23 mouse cellular contexts compared by ENCODE assay signal in genomic region chr4:35534565-35535279, GRCm38 (mm10).
"Had no signal": no experiment of that assay in that cellular context is flagged by ENCODE, and none has a peak within 500 bp of the region (broad histone marks: within the 10 kb centered on the region; RNA-seq: fewer than 3 reads in every experiment).

No protein-coding gene starts in this region.

- ATAC-seq: intestine, embryonic 15.5 days; liver, embryonic 12.5 days had no signal

- DNase-seq: kidney, adult 18-20 months; kidney, adult 9 months; kidney, postnatal 25 days; layer of hippocampus, adult 9-11 months; liver; lung, adult 18-20 months; lung, postnatal 10 days; lung, postnatal 36 days; retina, postnatal 1 day; right cerebral cortex, postnatal 25 days; thymus, adult 18-20 months; thymus, postnatal 4 days had no signal

- H3K4me2 ChIP-seq: intestine, embryonic 15.5 days; limb, embryonic 13.5 days; liver, embryonic 12.5 days; liver, embryonic 15.5 days; lung, embryonic 15.5 days; neural tube, embryonic 13.5 days had no signal

- H3K27me3 ChIP-seq: intestine, embryonic 15.5 days; limb, embryonic 13.5 days; liver, embryonic 12.5 days; liver, embryonic 15.5 days; lung, embryonic 15.5 days; megakaryocyte, embryonic 14.5 days; neural tube, embryonic 13.5 days had no signal

- H3K27ac ChIP-seq: intestine, embryonic 15.5 days; kidney, postnatal 0 days; layer of hippocampus, adult 2 months; limb, embryonic 10.5 days; limb, embryonic 13.5 days; liver, embryonic 12.5 days; liver, embryonic 15.5 days; lung, embryonic 15.5 days; neural tube, embryonic 13.5 days had no signal

- H3K9ac ChIP-seq: intestine, embryonic 15.5 days; limb, embryonic 13.5 days; liver, embryonic 12.5 days; liver, embryonic 15.5 days; lung, embryonic 15.5 days; neural tube, embryonic 13.5 days had no signal

- H3K4me1 ChIP-seq: intestine, embryonic 15.5 days; limb, embryonic 10.5 days; limb, embryonic 13.5 days; liver, embryonic 12.5 days; liver, embryonic 15.5 days; lung, embryonic 15.5 days; megakaryocyte, embryonic 14.5 days; neural tube, embryonic 13.5 days had no signal

- H3K9me3 ChIP-seq: intestine, embryonic 15.5 days; limb, embryonic 10.5 days; limb, embryonic 13.5 days; liver, embryonic 12.5 days; liver, embryonic 15.5 days; lung, embryonic 15.5 days; megakaryocyte, embryonic 14.5 days; neural tube, embryonic 13.5 days had no signal

- H3K36me3 ChIP-seq: intestine, embryonic 15.5 days; limb, embryonic 10.5 days; limb, embryonic 13.5 days; liver, embryonic 12.5 days; liver, embryonic 15.5 days; lung, embryonic 15.5 days; neural tube, embryonic 13.5 days had no signal

- H3K4me3 ChIP-seq: intestine, embryonic 15.5 days; layer of hippocampus, adult 2 months; limb, embryonic 10.5 days; limb, embryonic 13.5 days; liver, embryonic 12.5 days; liver, embryonic 15.5 days; lung, embryonic 15.5 days; megakaryocyte, embryonic 14.5 days; myocyte; neural tube, embryonic 13.5 days had no signal
